Mouse (Mus musculus): Measurements from ENCODE around the gene Abhd16a. TPM values are rescaled to one million over a fixed set of nuclear protein-coding genes. Genes with fewer than 3 reads are reported as not detected.

Abhd16a gene
- polyA plus RNA-seq, 1 experiment from 2014 or later = 49.3 TPM

DNA sequence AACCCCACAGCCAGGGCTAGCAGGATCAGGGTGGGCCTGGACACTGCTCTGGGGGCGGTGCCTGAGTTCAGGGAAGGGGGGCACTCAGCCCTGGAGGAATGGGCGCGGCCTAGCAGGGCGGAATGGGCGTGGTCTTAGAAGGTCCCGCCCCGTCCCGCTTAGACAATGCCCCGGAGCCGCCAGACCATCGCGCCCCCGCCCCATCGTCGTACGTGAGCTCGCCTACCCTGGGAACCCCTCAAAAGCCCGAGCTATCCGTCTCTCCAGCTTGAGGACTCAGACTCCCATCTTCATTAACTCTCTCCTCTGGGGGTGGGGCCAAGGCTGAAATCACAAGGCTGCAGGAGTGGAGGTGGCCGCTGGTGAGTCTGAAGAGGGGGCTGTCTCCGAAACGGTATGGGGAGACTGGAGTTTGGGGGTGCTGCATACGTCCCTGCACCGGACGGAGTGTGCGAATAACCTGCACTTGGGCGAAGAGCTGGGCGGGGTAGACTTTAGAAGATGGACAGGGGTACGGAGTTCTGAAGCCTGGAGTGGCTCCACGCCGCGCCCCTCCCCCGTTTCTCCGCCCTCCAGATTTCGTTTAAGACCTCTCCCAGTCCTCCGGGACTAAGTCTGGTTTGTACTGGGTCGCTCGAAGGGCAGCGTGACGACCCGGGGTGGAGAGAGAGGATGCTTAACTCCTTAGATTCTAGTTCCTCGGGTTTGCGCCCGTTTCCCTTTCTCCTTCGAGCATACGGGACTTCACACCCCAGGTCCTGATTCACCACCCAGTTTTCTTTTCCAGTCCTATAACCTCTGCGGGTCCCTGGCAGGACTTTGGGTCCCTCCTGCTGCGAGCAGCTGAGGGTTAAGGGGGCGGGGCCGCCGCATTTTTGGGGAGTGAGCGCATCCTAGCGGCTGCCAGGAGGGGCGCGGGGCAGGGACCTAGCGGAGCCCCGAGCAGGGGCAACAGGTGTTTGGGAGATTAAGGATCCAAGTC lies 29.9 kb upstream of the Abhd16a start, which contains the start of gene Ddah2:
Gene Ddah2, plus strand, starts transcription at position 125 of the 982 bp plus-strand sequence.
- Histone ChIP-seq H3K4me1 (ENCODE audit: insufficient read depth) (peaks cover 19% of the 10 kb centered on the region), H3K4me2 (ENCODE audit: low read depth, low read length) (peak within 1 kb of the TSS; percentile 96), H3K9me3 (ENCODE audit: low read length) (no peaks in the 10 kb centered on the region), H3K27me3 (ENCODE audit: insufficient read depth, low read length) (peaks cover 11% of the 10 kb centered on the region), H3K36me3 (replicated peaks; ENCODE audit: insufficient read depth, low read length) (peaks cover 43% of the 10 kb centered on the region), H3K4me3 (ENCODE audit: low read depth, low read length) (peak within 1 kb of the TSS; percentile 59), H3K9ac (replicated peaks) (peak within 1 kb of the TSS; percentile 64), H3K27ac (ENCODE audit: low read depth) (peak within 1 kb of the TSS; percentile 77)
- WGBS (ENCODE audit: insufficient replicate concordance) = 1% methylated on average over 57 of the region's 57 CpGs
- no peak for TF ChIP-seq EP300 (IDR thresholded peaks at IDR 0.05; ENCODE audit: low read depth)
- peak; percentile 91 for TF ChIP-seq CTCF (IDR thresholded peaks at IDR 0.05; ENCODE audit: low read depth)
- DNase-seq (peak; percentile 89), ATAC-seq (peak; percentile 80)

DNA sequence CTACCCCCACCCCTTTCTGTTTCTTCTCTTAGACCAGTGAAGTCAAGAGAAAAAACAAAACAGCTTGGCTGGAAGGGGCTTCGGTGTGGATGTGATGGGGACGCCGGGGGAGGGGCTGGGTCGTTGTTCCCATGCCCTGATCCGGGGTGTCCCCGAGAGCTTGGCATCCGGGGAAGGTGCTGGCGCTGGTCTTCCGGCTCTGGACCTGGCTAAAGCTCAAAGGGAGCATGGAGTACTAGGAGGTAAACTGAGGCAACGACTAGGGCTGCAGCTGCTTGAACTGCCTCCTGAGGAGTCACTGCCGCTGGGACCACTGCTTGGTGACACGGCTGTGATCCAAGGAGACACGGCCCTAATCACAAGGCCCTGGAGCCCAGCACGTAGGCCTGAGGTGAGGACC lies 29.0 kb upstream of the Abhd16a start:
- peaks cover 19% of the 10 kb centered on the region for H3K27me3 ChIP-seq (ENCODE audit: insufficient read depth, low read length)
- H3K27ac ChIP-seq (ENCODE audit: low read depth) = no peak overlapping the region
- H3K4me1 ChIP-seq (ENCODE audit: insufficient read depth) = peaks cover 23% of the 10 kb centered on the region
- DNase-seq (no peak), ATAC-seq (no peak)
- H3K9ac ChIP-seq (replicated peaks) = peak overlapping the region; percentile 64
- H3K4me2 ChIP-seq (ENCODE audit: low read depth, low read length) = peak overlapping the region; percentile 96
- WGBS (ENCODE audit: insufficient replicate concordance) = 46% methylated on average over 14 of the region's 14 CpGs
- H3K4me3 ChIP-seq (ENCODE audit: low read depth, low read length) = peak overlapping the region; percentile 59
- no peaks in the 10 kb centered on the region for H3K9me3 ChIP-seq (ENCODE audit: low read length)
- TF ChIP-seq EP300 (IDR thresholded peaks at IDR 0.05; ENCODE audit: low read depth) (no peak), CTCF (IDR thresholded peaks at IDR 0.05; ENCODE audit: low read depth) (no peak)
- H3K36me3 ChIP-seq (replicated peaks; ENCODE audit: insufficient read depth, low read length) = peaks cover 35% of the 10 kb centered on the region

DNA sequence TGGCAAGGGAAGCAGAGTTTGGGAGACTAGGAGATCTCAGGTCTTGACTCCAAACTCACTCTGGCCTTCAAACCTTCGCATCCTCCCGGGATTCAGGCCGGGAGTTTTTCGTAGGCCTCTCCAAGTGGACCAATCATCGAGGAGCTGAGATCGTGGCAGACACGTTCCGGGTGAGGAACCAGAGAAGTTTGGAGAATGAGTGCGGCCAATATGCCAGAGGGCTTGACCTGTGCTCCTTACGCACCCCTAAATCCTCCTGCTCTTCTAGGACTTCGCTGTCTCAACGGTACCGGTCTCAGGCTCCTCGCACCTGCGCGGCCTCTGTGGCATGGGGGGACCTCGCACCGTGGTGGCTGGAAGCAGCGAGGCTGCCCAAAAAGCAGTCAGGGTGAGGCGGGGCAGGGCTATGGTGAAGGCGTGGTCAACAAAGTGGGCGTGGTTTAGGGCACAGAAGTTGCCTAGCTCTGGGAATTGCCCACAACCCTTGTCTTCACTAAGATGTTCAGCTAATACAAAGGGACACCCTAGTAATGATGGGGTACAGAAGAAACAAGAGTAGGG lies 28.2 kb upstream of the Abhd16a start:
- TF ChIP-seq CTCF (IDR thresholded peaks at IDR 0.05; ENCODE audit: low read depth) (no peak), EP300 (IDR thresholded peaks at IDR 0.05; ENCODE audit: low read depth) (no peak)
- Histone ChIP-seq H3K27ac (ENCODE audit: low read depth) (no peak overlapping the region), H3K4me2 (ENCODE audit: low read depth, low read length) (no peak overlapping the region), H3K9ac (replicated peaks) (0 out of 2 replicates have a peak overlapping the region, but pooled peaks have one; percentile 30), H3K9me3 (ENCODE audit: low read length) (no peaks in the 10 kb centered on the region), H3K4me1 (ENCODE audit: insufficient read depth) (peaks cover 30% of the 10 kb centered on the region), H3K36me3 (replicated peaks; ENCODE audit: insufficient read depth, low read length) (peaks cover 28% of the 10 kb centered on the region), H3K27me3 (ENCODE audit: insufficient read depth, low read length) (peaks cover 27% of the 10 kb centered on the region), H3K4me3 (ENCODE audit: low read depth, low read length) (no peak overlapping the region)
- ATAC-seq (no peak), DNase-seq (peak; percentile 61)
- 70% methylated on average over 22 of the region's 22 CpGs for WGBS (ENCODE audit: insufficient replicate concordance)

DNA sequence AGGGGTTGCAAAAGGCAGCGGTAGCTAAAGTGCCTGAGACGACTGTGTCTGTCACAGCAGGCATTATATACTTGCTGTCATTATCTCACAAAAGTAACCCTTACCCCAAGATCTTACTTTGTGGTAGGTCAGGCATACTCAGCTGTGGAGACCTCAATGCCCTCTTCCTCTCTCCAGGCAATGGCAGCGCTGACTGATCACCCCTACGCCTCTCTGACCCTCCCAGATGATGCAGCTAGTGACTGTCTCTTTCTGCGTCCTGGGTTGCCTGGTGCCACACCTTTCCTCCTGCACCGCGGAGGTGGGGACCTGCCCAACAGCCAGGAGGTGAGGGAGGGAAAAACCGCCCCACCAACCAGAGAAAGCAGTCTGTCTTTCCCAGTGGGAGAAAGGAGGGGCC lies 27.8 kb upstream of the Abhd16a start:
- DNase-seq (no peak), ATAC-seq (no peak)
- Histone ChIP-seq H3K9me3 (ENCODE audit: low read length) (no peaks in the 10 kb centered on the region), H3K4me1 (ENCODE audit: insufficient read depth) (peaks cover 32% of the 10 kb centered on the region), H3K27me3 (ENCODE audit: insufficient read depth, low read length) (peaks cover 32% of the 10 kb centered on the region), H3K36me3 (replicated peaks; ENCODE audit: insufficient read depth, low read length) (peaks cover 23% of the 10 kb centered on the region), H3K9ac (replicated peaks) (no peak overlapping the region), H3K4me3 (ENCODE audit: low read depth, low read length) (no peak overlapping the region), H3K4me2 (ENCODE audit: low read depth, low read length) (no peak overlapping the region), H3K27ac (ENCODE audit: low read depth) (no peak overlapping the region)
- no peak for TF ChIP-seq CTCF (IDR thresholded peaks at IDR 0.05; ENCODE audit: low read depth)
- no peak for TF ChIP-seq EP300 (IDR thresholded peaks at IDR 0.05; ENCODE audit: low read depth)
- WGBS (ENCODE audit: insufficient replicate concordance) = 84% methylated on average over 8 of the region's 8 CpGs

DNA sequence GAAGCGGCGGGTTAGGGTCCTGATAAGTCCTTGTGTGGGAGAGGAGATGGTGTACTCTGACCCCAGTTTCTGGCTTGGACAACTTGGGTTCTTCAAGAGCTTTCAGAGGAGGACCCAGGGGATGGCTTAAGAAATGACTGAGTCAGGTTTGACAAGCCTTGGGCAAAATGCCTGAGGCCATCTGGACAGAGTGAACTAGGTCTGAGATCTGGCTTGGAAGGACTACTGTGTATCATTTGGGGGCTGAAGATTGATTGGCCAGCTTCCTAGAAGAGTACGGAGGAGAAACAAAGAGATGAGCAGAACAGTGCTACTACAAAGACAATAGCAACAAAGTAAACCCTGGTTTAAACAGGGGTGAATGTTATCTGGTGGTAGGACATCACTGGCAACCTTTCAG lies 25.6 kb upstream of the Abhd16a start:
- no peak overlapping the region for H3K4me2 ChIP-seq (ENCODE audit: low read depth, low read length)
- H3K27ac ChIP-seq (ENCODE audit: low read depth) = no peak overlapping the region
- H3K36me3 ChIP-seq (replicated peaks; ENCODE audit: insufficient read depth, low read length) = peaks cover 7% of the 10 kb centered on the region; the same call in 1 of the 2 replicates
- H3K4me3 ChIP-seq (ENCODE audit: low read depth, low read length) = no peak overlapping the region
- no peak overlapping the region for H3K9ac ChIP-seq (replicated peaks)
- no peak for TF ChIP-seq EP300 (IDR thresholded peaks at IDR 0.05; ENCODE audit: low read depth)
- TF ChIP-seq CTCF (IDR thresholded peaks at IDR 0.05; ENCODE audit: low read depth) = no peak
- peaks cover 32% of the 10 kb centered on the region for H3K4me1 ChIP-seq (ENCODE audit: insufficient read depth)
- 90% methylated on average over 3 of the region's 3 CpGs for WGBS (ENCODE audit: insufficient replicate concordance)
- peaks cover 49% of the 10 kb centered on the region for H3K27me3 ChIP-seq (ENCODE audit: insufficient read depth, low read length)
- ATAC-seq (no peak), DNase-seq (no peak)
- no peaks in the 10 kb centered on the region for H3K9me3 ChIP-seq (ENCODE audit: low read length)

- peaks cover 24% of the 10 kb centered on the region for H3K4me1 ChIP-seq (ENCODE audit: insufficient read depth)
- H3K27me3 ChIP-seq (ENCODE audit: insufficient read depth, low read length) = peaks cover 49% of the 10 kb centered on the region
- peaks cover 7% of the 10 kb centered on the region; the same call in 1 of the 2 replicates for H3K36me3 ChIP-seq (replicated peaks; ENCODE audit: insufficient read depth, low read length)
- DNase-seq (no peak), ATAC-seq (no peak)
- TF ChIP-seq CTCF (IDR thresholded peaks at IDR 0.05; ENCODE audit: low read depth) (no peak), EP300 (IDR thresholded peaks at IDR 0.05; ENCODE audit: low read depth) (no peak)
- no peak overlapping the region for H3K9ac ChIP-seq (replicated peaks)
- WGBS (ENCODE audit: insufficient replicate concordance) = 31% methylated on average over 10 of the region's 10 CpGs
- H3K4me2 ChIP-seq (ENCODE audit: low read depth, low read length) = peak overlapping the region; percentile 79
- H3K27ac ChIP-seq (ENCODE audit: low read depth) = no peak overlapping the region
- H3K4me3 ChIP-seq (ENCODE audit: low read depth, low read length) = peak overlapping the region; percentile 46
- H3K9me3 ChIP-seq (ENCODE audit: low read length) = no peaks in the 10 kb centered on the region
These were observed 24.6 kb upstream of the Abhd16a start for GRCm38 (mm10) chr17:35064378-35064877.

Measured in liver, postnatal 0 days (tissue).